ENCODE assay signal across 8 mouse cellular contexts in genomic region chrX:50602461-50602875, GRCm38 (mm10).
A peak's percentile ranks its signal among the peaks of the same experiment; 100 is the strongest.
DNase-seq lines count a peak whose midpoint lies in the region; ATAC-seq and TF ChIP-seq lines count a peak whose summit lies in the region.
"Not testable (repeated sequence)": the region's sequence is repeated elsewhere in the genome, so short reads cannot be mapped to it uniquely, and the experiment has no call there.

No protein-coding gene starts in this region.

- not testable (repeated sequence) for H3K36me3 ChIP-seq in forebrain, embryonic 15.5 days; heart, postnatal 0 days (replicated peaks; ENCODE audit: control insufficient read depth, insufficient read depth, low read length); intestine, postnatal 0 days (ENCODE audit: control insufficient read depth, insufficient read depth); liver, embryonic 11.5 days (ENCODE audit: control insufficient read depth, insufficient read depth, low read length)
- peaks cover 38% of the 10 kb centered on the region for H3K36me3 ChIP-seq in midbrain, embryonic 10.5 days

- DNase-seq in cerebellum, adult 8-10 months = peak; percentile 61
- DNase-seq in heart, postnatal 0 days (ENCODE audit: low spot score); liver, embryonic 11.5 days (ENCODE audit: low spot score); midbrain, embryonic 10.5 days (ENCODE audit: low spot score): not testable (repeated sequence)
- peak; percentile 40 for DNase-seq in retina, embryonic 14.5 days (ENCODE audit: low spot score)

- peak overlapping the region; percentile 30 for H3K4me3 ChIP-seq in forebrain, embryonic 15.5 days
- peak overlapping the region; percentile 31 for H3K4me3 ChIP-seq in heart, postnatal 0 days (ENCODE audit: low read depth, low read length)
- H3K4me3 ChIP-seq in intestine, postnatal 0 days (ENCODE audit: low read depth, low read length) = peak overlapping the region; percentile 24; the same call in 1 of the 2 replicates
- H3K4me3 ChIP-seq in liver, embryonic 11.5 days (ENCODE audit: low read depth, low read length) = 0 out of 2 replicates have a peak overlapping the region, but pooled peaks have one; percentile 5
- H3K4me3 ChIP-seq in midbrain, embryonic 10.5 days = peak overlapping the region; percentile 37

- H3K9me3 ChIP-seq in forebrain, embryonic 15.5 days; heart, postnatal 0 days (replicated peaks; ENCODE audit: control insufficient read depth, low read length); intestine, postnatal 0 days (ENCODE audit: control insufficient read depth); liver, embryonic 11.5 days (ENCODE audit: control insufficient read depth, low read length); midbrain, embryonic 10.5 days (replicated peaks): not testable (repeated sequence)

- not testable (repeated sequence) for H3K27me3 ChIP-seq in forebrain, embryonic 15.5 days; heart, postnatal 0 days (ENCODE audit: control insufficient read depth, insufficient read depth, low read length); intestine, postnatal 0 days (replicated peaks; ENCODE audit: control insufficient read depth, insufficient read depth, low read length); liver, embryonic 11.5 days (replicated peaks; ENCODE audit: control insufficient read depth, insufficient read depth, low read length); midbrain, embryonic 10.5 days (ENCODE audit: low read depth, poor library complexity, severe bottlenecking)

- not testable (repeated sequence) for TF ChIP-seq EP300 in heart, postnatal 0 days (IDR thresholded peaks at IDR 0.05; ENCODE audit: low read depth)

- H3K4me2 ChIP-seq in forebrain, embryonic 15.5 days (replicated peaks) = peak overlapping the region; percentile 33
- peak overlapping the region; percentile 43; the same call in 1 of the 2 replicates for H3K4me2 ChIP-seq in heart, postnatal 0 days (ENCODE audit: low read depth, low read length)
- not testable (repeated sequence) for H3K4me2 ChIP-seq in intestine, postnatal 0 days (replicated peaks; ENCODE audit: low read depth)
- peak overlapping the region; percentile 38; the same call in 1 of the 2 replicates for H3K4me2 ChIP-seq in liver, embryonic 11.5 days

- TF ChIP-seq CTCF in heart, postnatal 0 days (IDR thresholded peaks at IDR 0.05; ENCODE audit: low read depth) = peak; percentile 35
- peak; percentile 52 for TF ChIP-seq CTCF in intestine, postnatal 0 days (IDR thresholded peaks at IDR 0.05; ENCODE audit: low read depth)

- WGBS in forebrain, embryonic 15.5 days = 63% methylated on average over 9 of the region's 9 CpGs
- 62% methylated on average over 8 of the region's 9 CpGs for WGBS in heart, postnatal 0 days
- WGBS in intestine, postnatal 0 days = 53% methylated on average over 9 of the region's 9 CpGs
- 55% methylated on average over 9 of the region's 9 CpGs for WGBS in liver, embryonic 11.5 days
- 71% methylated on average over 9 of the region's 9 CpGs for WGBS in midbrain, embryonic 10.5 days

- peak overlapping the region; percentile 63; the same call in 1 of the 2 replicates for H3K27ac ChIP-seq in forebrain, embryonic 15.5 days (replicated peaks)
- not testable (repeated sequence) for H3K27ac ChIP-seq in heart, postnatal 0 days (ENCODE audit: low read depth); intestine, postnatal 0 days (ENCODE audit: low read depth, low read length); liver, embryonic 11.5 days (ENCODE audit: low read depth, low read length)
- H3K27ac ChIP-seq in midbrain, embryonic 10.5 days (replicated peaks) = peak overlapping the region; percentile 77

- ATAC-seq in CD4-positive, CD25-positive, alpha-beta regulatory T cell, adult 4 months = peak; percentile 41
- not testable (repeated sequence) for ATAC-seq in forebrain, embryonic 15.5 days (replicated peaks); heart, postnatal 0 days (ENCODE audit: insufficient read depth, low read depth); liver, embryonic 11.5 days (replicated peaks; ENCODE audit: low FRiP score)
- ATAC-seq in intestine, postnatal 0 days = 0 out of 2 replicates have a peak, but pooled peaks have one; percentile 42

- not testable (repeated sequence) for H3K9ac ChIP-seq in forebrain, embryonic 15.5 days (replicated peaks); heart, postnatal 0 days (replicated peaks; ENCODE audit: low read depth, low read length); intestine, postnatal 0 days (ENCODE audit: low read depth, low read length); liver, embryonic 11.5 days (ENCODE audit: low read depth, low read length)

- not testable (repeated sequence) for H3K4me1 ChIP-seq in forebrain, embryonic 15.5 days; heart, postnatal 0 days (ENCODE audit: control insufficient read depth, insufficient read depth); intestine, postnatal 0 days (replicated peaks; ENCODE audit: control insufficient read depth, insufficient read depth, low read length); liver, embryonic 11.5 days (replicated peaks; ENCODE audit: control insufficient read depth, insufficient read depth, low read length); midbrain, embryonic 10.5 days
